Mouse (Mus musculus) kidney, postnatal 0 days (tissue): ENCODE measurements around the gene Nans. TPM values are rescaled to one million over a fixed set of nuclear protein-coding genes. Genes with fewer than 3 reads are reported as not detected.

ENCODE experiments used
- ATAC-seq: fragments of 200-750 bp; cut with Nextera tagmentation; replicated peaks from 2 replicates; pipeline ENCODE4 v1.8.0; 2017; ENCODE audit warnings: low read depth, moderate number of reproducible peaks, moderate TSS enrichment, moderate library complexity; ENCODE audit not compliant: low FRiP score
- DNase-seq: peaks from one replicate; pipeline ENCODE4 v3.0.0-alpha.2; 2016; ENCODE audit warnings: low spot score
- H3K27ac ChIP-seq: fragments of 300-500 bp; sonication (generic); 2 replicates; pipeline ENCODE4 v1.5.1; 2014; ENCODE audit warnings: mild to moderate bottlenecking
- H3K27me3 ChIP-seq: fragments of 300-500 bp; sonication (generic); 2 replicates; pipeline ENCODE4 v1.6.1; 2014; ENCODE audit warnings: low read length, mixed read lengths; ENCODE audit not compliant: insufficient read depth
- H3K36me3 ChIP-seq: fragments of 300-500 bp; sonication (generic); 2 replicates; pipeline ENCODE4 v1.6.1; 2014; ENCODE audit warnings: low read length, mixed read lengths; ENCODE audit not compliant: insufficient read depth
- H3K4me1 ChIP-seq: fragments of 300-500 bp; sonication (generic); replicated peaks from 2 replicates; pipeline ENCODE4 v1.6.1; 2014; ENCODE audit warnings: antibody characterized with exemption, low read length, mixed read lengths; ENCODE audit not compliant: insufficient read depth
- H3K4me2 ChIP-seq: fragments of 300-500 bp; sonication (generic); 2 replicates; pipeline ENCODE4 v1.6.1; 2014; ENCODE audit warnings: mild to moderate bottlenecking, low read length, moderate library complexity, mixed read lengths
- H3K4me3 ChIP-seq: fragments of 300-500 bp; sonication (generic); replicated peaks from 2 replicates; pipeline ENCODE4 v1.5.1; 2014; ENCODE audit warnings: low read depth, low read length
- H3K9ac ChIP-seq: fragments of 300-500 bp; sonication (generic); 2 replicates; pipeline ENCODE4 v1.6.1; 2014; ENCODE audit warnings: low read depth, low read length
- H3K9me3 ChIP-seq: fragments of 300-500 bp; sonication (generic); replicated peaks from 2 replicates; pipeline ENCODE4 v1.6.1; 2016; ENCODE audit warnings: low read length, inconsistent platforms, mixed read lengths
- CTCF ChIP-seq: IDR thresholded peaks from 2 replicates; pipeline ENCODE4 v1.5.1; 2016; ENCODE audit warnings: antibody characterized with exemption, low read depth, mild to moderate bottlenecking, moderate library complexity
- WGBS: fragments of 180-500 bp; shearing (Covaris S2); extraction: QIAGEN DNeasy Blood & Tissue Kit; methylation state at CpG from one replicate; pipeline ENCODE4 v1.1.7; 2014; 5-methylcytosine and 5-hydroxymethylcytosine counted together
- polyA plus RNA-seq: library from polyadenylated mRNA; unstranded; fragments of >200 nt; fragmentation: Nextera tagmentation; extraction: Ambion mirVana; gene quantifications from 2 replicates; pipeline ENCODE4 v1.2.1, GENCODE M21; 2015

Nans gene
- polyA plus RNA-seq, 1 experiment from 2014 or later: 45.6 TPM

DNA sequence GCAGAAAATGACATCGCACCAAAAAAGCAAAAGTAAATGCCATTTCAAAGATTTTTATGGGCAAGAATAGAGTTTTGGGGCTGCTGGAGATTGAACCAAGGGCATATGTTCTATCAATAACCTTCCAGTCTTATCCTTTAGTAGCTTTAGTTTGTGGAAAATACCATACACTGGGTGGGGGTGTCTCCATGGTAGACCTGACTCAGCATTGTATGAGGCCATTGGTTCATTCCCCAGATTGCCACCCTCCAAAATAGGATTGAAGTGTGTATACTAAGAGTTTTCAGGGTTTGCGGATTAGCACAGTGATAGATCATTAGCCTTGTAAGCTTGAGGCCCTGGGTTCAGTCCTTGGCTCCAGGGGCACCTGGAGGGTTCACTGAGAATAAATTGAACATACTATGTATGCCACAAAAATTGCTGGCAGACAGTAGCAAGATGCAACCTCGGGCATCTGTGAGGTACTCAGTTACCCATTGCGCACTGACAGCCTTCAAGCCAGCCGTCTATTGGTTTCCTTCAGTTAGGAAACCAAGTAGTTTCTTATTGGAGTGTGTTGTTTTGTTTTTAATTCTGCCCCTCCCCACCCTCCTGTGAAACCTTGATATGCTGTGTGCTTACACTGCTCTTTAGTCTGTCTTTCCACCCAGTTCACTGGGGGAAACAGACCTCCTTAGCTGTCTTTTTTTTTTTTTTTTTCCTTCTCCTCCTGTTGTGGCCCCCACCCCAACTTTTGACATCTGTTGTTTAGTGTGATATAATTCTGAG, 34.8 kb upstream of the Nans start:
- Histone ChIP-seq H3K4me3 (no peak overlapping the region), H3K36me3 (0 out of 2 replicates have a peak, but pooled peaks cover 2% of the 10 kb centered on the region), H3K4me2 (no peak overlapping the region), H3K9me3 (no peaks in the 10 kb centered on the region), H3K9ac (no peak overlapping the region), H3K4me1 (peaks cover 40% of the 10 kb centered on the region), H3K27me3 (no peaks in the 10 kb centered on the region), H3K27ac (no peak overlapping the region)
- WGBS: 69% methylated on average over 5 of the region's 5 CpGs
- TF ChIP-seq CTCF: no peak
- ATAC-seq (no peak), DNase-seq (no peak)

- WGBS: 79% methylated on average over 4 of the region's 4 CpGs
- Histone ChIP-seq H3K27ac (no peak overlapping the region), H3K36me3 (peaks cover 12% of the 10 kb centered on the region; the same call in 1 of the 2 replicates), H3K4me2 (no peak overlapping the region), H3K27me3 (no peaks in the 10 kb centered on the region), H3K4me3 (no peak overlapping the region), H3K9me3 (no peaks in the 10 kb centered on the region), H3K9ac (no peak overlapping the region), H3K4me1 (peaks cover 34% of the 10 kb centered on the region)
- no peak for TF ChIP-seq CTCF
- ATAC-seq: no peak
- DNase-seq: no peak
Measured at GRCm38 (mm10) chr4:46456762-46457161, 32.3 kb upstream of the Nans start.

GRCm38 (mm10) chr4:46457186-46457585, 31.9 kb upstream of the Nans start:
- TF ChIP-seq CTCF: no peak
- peaks cover 34% of the 10 kb centered on the region for H3K4me1 ChIP-seq
- no peaks in the 10 kb centered on the region for H3K27me3 ChIP-seq
- no peaks in the 10 kb centered on the region for H3K9me3 ChIP-seq
- H3K9ac ChIP-seq: no peak overlapping the region
- DNase-seq (no peak), ATAC-seq (no peak)
- H3K36me3 ChIP-seq: peaks cover 12% of the 10 kb centered on the region; the same call in 1 of the 2 replicates
- H3K4me3 ChIP-seq: no peak overlapping the region
- no peak overlapping the region for H3K4me2 ChIP-seq
- 98% methylated on average over 3 of the region's 3 CpGs for WGBS
- H3K27ac ChIP-seq: no peak overlapping the region

DNA sequence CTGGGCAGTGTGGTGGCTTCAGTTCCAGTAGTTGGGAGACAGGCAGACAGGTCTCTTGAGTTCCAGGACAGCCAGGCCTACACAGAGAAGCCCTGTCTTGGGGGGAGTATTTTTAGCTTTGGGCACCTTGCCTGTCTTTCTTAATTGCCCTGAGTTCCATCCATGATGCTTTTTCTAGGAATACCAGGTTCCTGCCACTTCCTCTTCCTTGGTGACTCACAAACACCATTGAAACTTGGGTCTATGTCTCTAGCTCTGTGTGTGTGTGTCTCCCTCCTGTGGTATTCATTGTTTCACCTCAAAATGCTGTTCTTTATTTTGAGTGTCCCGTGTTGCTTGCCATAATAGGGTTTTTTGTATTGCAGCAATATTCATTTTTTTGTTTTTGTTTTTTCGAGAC, 30.6 kb upstream of the Nans start:
- ATAC-seq (no peak), DNase-seq (no peak)
- Histone ChIP-seq H3K9ac (no peak overlapping the region), H3K27ac (no peak overlapping the region), H3K4me1 (peaks cover 24% of the 10 kb centered on the region), H3K4me2 (no peak overlapping the region), H3K4me3 (no peak overlapping the region), H3K9me3 (no peaks in the 10 kb centered on the region), H3K27me3 (no peaks in the 10 kb centered on the region), H3K36me3 (peaks cover 24% of the 10 kb centered on the region)
- 84% methylated on average over 2 of the region's 2 CpGs for WGBS
- peak; percentile 30; the same call in 1 of the 2 replicates for TF ChIP-seq CTCF

- no peak overlapping the region for H3K4me2 ChIP-seq
- no peaks in the 10 kb centered on the region for H3K9me3 ChIP-seq
- ATAC-seq: peak; percentile 57; the same call in 1 of the 2 replicates
- peaks cover 56% of the 10 kb centered on the region for H3K36me3 ChIP-seq
- no peaks in the 10 kb centered on the region for H3K27me3 ChIP-seq
- no peak overlapping the region for H3K27ac ChIP-seq
- H3K9ac ChIP-seq: no peak overlapping the region
- H3K4me3 ChIP-seq: no peak overlapping the region
- peak; percentile 60 for DNase-seq
- H3K4me1 ChIP-seq: no peaks in the 10 kb centered on the region
- 73% methylated on average over 7 of the region's 7 CpGs for WGBS
- peak; percentile 72 for TF ChIP-seq CTCF
Measured at GRCm38 (mm10) chr4:46463130-46463830, 25.8 kb upstream of the Nans start.

DNA sequence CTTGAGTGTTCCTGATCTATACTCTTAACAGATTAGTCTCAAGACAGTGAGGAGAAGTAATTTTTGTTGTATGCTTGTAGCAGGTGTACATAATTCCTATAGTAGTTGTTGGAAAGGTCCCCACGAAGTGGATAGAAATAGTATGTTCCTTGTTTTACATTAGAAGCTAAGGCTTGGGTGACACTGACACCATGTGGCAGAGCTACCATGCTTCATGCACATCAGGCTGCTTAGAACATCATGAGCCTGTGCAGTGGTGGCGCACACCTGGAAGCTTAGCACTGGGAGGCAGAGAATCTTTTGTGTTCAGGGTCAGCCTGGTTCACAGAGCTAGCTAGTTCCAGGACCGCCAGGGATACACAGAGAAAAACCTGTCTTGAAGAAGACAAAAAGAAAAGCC, 23.3 kb upstream of the Nans start:
- Histone ChIP-seq H3K36me3 (peaks cover 75% of the 10 kb centered on the region), H3K4me1 (no peaks in the 10 kb centered on the region), H3K27ac (no peak overlapping the region), H3K27me3 (no peaks in the 10 kb centered on the region), H3K4me2 (no peak overlapping the region), H3K9me3 (no peaks in the 10 kb centered on the region), H3K4me3 (no peak overlapping the region), H3K9ac (no peak overlapping the region)
- WGBS: 80% methylated on average over 3 of the region's 3 CpGs
- DNase-seq (no peak), ATAC-seq (no peak)
- peak; percentile 43; the same call in 1 of the 2 replicates for TF ChIP-seq CTCF
